Mouse (Mus musculus) testis, adult 2 months (tissue): ENCODE results near the gene Edem2.

Source experiments
- CTCF ChIP-seq: fragments of 200-500 bp; IDR thresholded peaks from 2 replicates; pipeline ENCODE4 v1.5.1; 2012; ENCODE audit warnings: low read depth, mild to moderate bottlenecking, inconsistent platforms, low read length, moderate library complexity; ENCODE audit not compliant: control insufficient read depth, insufficient read depth, insufficient replicate concordance
- POLR2A ChIP-seq: fragments of 200-500 bp; IDR thresholded peaks from 2 replicates; pipeline ENCODE4 v1.6.1; 2012; ENCODE audit warnings: low read depth, mild to moderate bottlenecking, inconsistent platforms, low read length, moderate library complexity; ENCODE audit not compliant: control insufficient read depth

- TF ChIP-seq CTCF (no peak), POLR2A (no peak)
Measured at GRCm38 (mm10) chr2:155675118-155675517, 54.2 kb downstream of the Edem2 start.
